Mouse (Mus musculus): ENCODE data around the gene Efna3.

DNA sequence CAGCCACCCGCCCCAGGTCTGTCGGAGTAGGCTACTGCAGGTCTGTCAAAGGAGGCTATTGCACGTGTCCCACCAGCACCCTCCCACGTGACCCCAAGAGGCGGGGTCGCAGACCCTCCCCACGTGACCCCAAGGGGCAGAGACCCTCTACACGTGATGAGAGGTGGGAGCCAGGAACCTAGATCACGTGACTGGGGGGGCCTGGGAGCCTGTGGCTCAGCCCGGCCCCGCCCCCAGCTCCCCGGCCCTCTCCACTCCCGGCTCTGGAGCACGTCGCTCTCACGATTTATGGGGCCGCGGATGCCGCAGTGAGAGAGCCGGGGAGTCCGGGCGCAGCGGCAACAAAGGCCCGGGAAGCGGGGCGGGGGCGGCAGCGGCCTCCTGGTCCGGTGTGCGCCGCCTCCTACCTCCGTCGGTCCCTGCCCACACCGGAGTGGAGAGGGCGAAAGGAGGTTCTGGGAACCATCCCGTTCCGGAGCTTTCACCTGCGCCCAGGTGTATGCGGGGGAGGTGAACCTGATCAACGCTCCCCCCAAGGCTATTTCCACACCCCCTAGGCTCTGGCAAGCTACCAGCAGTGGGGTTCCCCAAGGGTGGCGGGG lies 2.1 kb downstream of the Efna3 start:
- TF ChIP-seq EP300 (IDR thresholded peaks at IDR 0.05), result no peak
- TF ChIP-seq CTCF (IDR thresholded peaks at IDR 0.05), result no peak

Measured in lung, postnatal 0 days (tissue).